Mouse (Mus musculus): Measurements from ENCODE around the gene Nod2. TPM values are rescaled to one million over a fixed set of nuclear protein-coding genes. Genes with fewer than 3 reads are reported as not detected.

Nod2 gene
- polyA plus RNA-seq, 1 experiment = 0.43 TPM

DNA sequence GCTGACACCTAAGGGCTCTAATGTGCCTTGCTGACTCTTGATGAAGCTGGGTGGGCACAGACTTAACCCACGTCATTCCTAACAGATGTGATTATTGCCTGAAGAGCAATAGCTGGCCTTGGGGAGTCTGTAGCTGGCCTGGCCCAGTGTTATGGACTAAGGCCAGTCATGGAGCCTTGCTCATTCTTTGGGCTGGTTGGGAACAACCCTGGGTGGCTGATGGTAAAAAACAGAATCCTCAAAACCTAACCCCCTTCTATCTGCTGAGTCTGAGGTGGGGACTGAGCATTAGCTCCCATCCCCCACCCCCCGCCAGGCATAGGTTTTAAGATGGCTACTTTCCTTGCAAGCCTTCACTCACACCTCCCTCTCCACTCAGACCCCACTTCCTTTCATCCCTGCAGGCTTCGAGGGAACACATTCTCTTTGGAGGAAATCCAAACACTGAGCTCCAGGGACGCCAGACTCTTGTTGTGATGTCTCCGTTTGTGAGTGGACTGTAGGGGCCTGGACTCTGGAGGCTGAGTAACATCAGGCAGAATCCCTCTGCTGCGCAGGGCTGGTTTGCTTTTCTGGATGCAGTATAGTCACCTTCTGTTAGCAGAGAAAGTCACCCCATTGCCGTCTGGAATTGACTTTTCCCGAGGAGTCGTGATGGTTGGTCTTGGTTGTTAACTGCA lies 39.3 kb downstream of the Nod2 start:
- H3K79me3 ChIP-seq (ENCODE audit: low read depth) = no peaks in the 10 kb centered on the region
- H3K79me2 ChIP-seq (ENCODE audit: control insufficient read depth, insufficient read depth) = no peaks in the 10 kb centered on the region
- no peaks in the 10 kb centered on the region for H3K36me3 ChIP-seq (ENCODE audit: control insufficient read depth, insufficient read depth)
- H3K4me3 ChIP-seq (ENCODE audit: insufficient read depth, poor library complexity, severe bottlenecking) = no peak overlapping the region
- TF ChIP-seq FOSL1 (IDR thresholded peaks at IDR 0.05; ENCODE audit: insufficient read depth, low read length, poor library complexity, severe bottlenecking) (no peak), CTCF (IDR thresholded peaks at IDR 0.05; ENCODE audit: control insufficient read depth, insufficient read depth, insufficient read length) (no peak), USF1 (IDR thresholded peaks at IDR 0.05; ENCODE audit: low read depth) (no peak), MYOG (IDR thresholded peaks at IDR 0.05; ENCODE audit: control insufficient read depth, extremely low read depth, insufficient read length) (no peak)
- H3K27me3 ChIP-seq (ENCODE audit: control insufficient read depth, insufficient read depth, insufficient read length) = no peaks in the 10 kb centered on the region
- H3ac ChIP-seq (ENCODE audit: control insufficient read depth, insufficient read length, low read depth) = no peak overlapping the region

DNA sequence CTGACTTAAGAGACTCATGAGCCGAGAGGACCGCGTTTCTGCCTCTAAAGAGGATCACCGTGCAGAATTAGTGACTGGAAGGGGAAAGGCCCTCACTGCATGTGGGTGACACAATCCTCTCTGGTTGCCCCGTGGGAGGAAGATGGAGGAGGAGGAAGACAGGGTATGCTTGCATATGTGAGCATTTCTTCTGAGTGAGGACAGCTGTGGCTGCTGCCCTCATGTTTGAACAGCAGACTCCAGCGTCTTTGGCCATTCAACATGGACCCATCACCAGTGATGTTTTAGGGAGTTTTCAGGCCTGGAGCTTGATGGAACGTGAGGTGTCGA lies 39.8 kb downstream of the Nod2 start:
- H3K79me3 ChIP-seq (ENCODE audit: low read depth) = no peaks in the 10 kb centered on the region
- H3K27me3 ChIP-seq (ENCODE audit: control insufficient read depth, insufficient read depth, insufficient read length) = no peaks in the 10 kb centered on the region
- H3ac ChIP-seq (ENCODE audit: control insufficient read depth, insufficient read length, low read depth) = no peak overlapping the region

DNA sequence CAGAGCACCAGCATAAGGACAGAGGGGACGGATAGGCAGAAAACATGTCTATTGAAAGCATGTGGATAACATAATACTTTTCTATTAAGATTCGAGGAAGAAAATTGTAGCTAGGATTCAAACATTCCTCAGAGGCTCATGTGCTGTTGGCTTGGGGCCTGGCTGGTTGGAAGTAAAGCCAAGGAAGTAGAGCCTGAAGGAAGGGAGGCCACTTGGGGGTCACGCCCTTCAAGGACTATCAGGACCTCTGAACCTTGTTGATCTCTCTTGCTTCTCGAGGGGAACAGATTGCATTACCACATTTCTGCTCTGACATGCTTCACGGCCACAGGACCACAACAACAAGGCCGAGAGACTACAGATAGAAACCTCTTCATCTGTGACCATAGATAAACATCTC lies 42.0 kb downstream of the Nod2 start:
- TF ChIP-seq FOSL1 (IDR thresholded peaks at IDR 0.05; ENCODE audit: insufficient read depth, low read length, poor library complexity, severe bottlenecking) (no peak), CEBPB (IDR thresholded peaks at IDR 0.05; ENCODE audit: low read depth) (no peak), MAX (IDR thresholded peaks at IDR 0.05) (no peak), USF1 (IDR thresholded peaks at IDR 0.05; ENCODE audit: low read depth) (no peak), MYOD1 (IDR thresholded peaks at IDR 0.05; ENCODE audit: control insufficient read depth, insufficient read length, low read depth) (no peak), CTCF (IDR thresholded peaks at IDR 0.05; ENCODE audit: control insufficient read depth, insufficient read depth, insufficient read length) (no peak), MYOG (IDR thresholded peaks at IDR 0.05; ENCODE audit: control insufficient read depth, extremely low read depth, insufficient read length) (no peak)
- Histone ChIP-seq H3K36me3 (ENCODE audit: control insufficient read depth, insufficient read depth) (no peaks in the 10 kb centered on the region), H3K79me2 (ENCODE audit: control insufficient read depth, insufficient read depth) (no peaks in the 10 kb centered on the region), H3K79me3 (ENCODE audit: low read depth) (no peaks in the 10 kb centered on the region), H3K27me3 (ENCODE audit: control insufficient read depth, insufficient read depth, insufficient read length) (no peaks in the 10 kb centered on the region), H3ac (ENCODE audit: control insufficient read depth, insufficient read length, low read depth) (no peak overlapping the region), H3K4me3 (ENCODE audit: insufficient read depth, poor library complexity, severe bottlenecking) (no peak overlapping the region)

More for the DNA sequence above, 39.8 kb downstream of the Nod2 start:
- no peak overlapping the region for H3K4me3 ChIP-seq (ENCODE audit: insufficient read depth, poor library complexity, severe bottlenecking)
- H3K79me2 ChIP-seq (ENCODE audit: control insufficient read depth, insufficient read depth) = no peaks in the 10 kb centered on the region
- H3K36me3 ChIP-seq (ENCODE audit: control insufficient read depth, insufficient read depth) = no peaks in the 10 kb centered on the region
- TF ChIP-seq CEBPB (IDR thresholded peaks at IDR 0.05; ENCODE audit: low read depth) (no peak), FOSL1 (IDR thresholded peaks at IDR 0.05; ENCODE audit: insufficient read depth, low read length, poor library complexity, severe bottlenecking) (no peak)

DNA sequence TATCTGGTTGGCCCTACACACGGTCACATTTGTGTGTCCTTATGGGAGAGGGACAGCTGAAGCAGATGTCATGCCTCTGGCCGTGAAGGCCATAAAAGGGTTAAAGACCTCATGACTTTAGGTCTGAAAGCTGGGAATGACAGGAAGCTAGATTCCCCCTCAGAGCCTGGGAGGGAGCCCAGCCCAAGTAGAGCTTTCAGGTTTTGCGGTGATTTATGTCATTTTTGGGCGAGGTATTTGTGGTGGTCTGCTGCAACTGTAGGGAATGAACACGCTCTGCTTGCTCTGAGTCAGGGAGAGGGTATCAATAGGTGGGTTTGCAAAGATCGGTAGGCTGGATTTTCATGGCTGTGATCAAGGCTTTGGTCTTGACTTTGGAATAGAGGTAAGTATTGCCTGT lies 42.8 kb downstream of the Nod2 start:
- Histone ChIP-seq H3K36me3 (ENCODE audit: control insufficient read depth, insufficient read depth) (no peaks in the 10 kb centered on the region), H3K4me3 (ENCODE audit: insufficient read depth, poor library complexity, severe bottlenecking) (no peak overlapping the region), H3K27me3 (ENCODE audit: control insufficient read depth, insufficient read depth, insufficient read length) (no peaks in the 10 kb centered on the region), H3ac (ENCODE audit: control insufficient read depth, insufficient read length, low read depth) (no peak overlapping the region), H3K79me2 (ENCODE audit: control insufficient read depth, insufficient read depth) (no peaks in the 10 kb centered on the region), H3K79me3 (ENCODE audit: low read depth) (no peaks in the 10 kb centered on the region)
- TF ChIP-seq FOSL1 (IDR thresholded peaks at IDR 0.05; ENCODE audit: insufficient read depth, low read length, poor library complexity, severe bottlenecking) (no peak), CTCF (IDR thresholded peaks at IDR 0.05; ENCODE audit: control insufficient read depth, insufficient read depth, insufficient read length) (no peak), MYOD1 (IDR thresholded peaks at IDR 0.05; ENCODE audit: control insufficient read depth, insufficient read length, low read depth) (no peak), MAX (IDR thresholded peaks at IDR 0.05) (no peak), MYOG (IDR thresholded peaks at IDR 0.05; ENCODE audit: control insufficient read depth, extremely low read depth, insufficient read length) (no peak), CEBPB (IDR thresholded peaks at IDR 0.05; ENCODE audit: low read depth) (no peak), USF1 (IDR thresholded peaks at IDR 0.05; ENCODE audit: low read depth) (no peak)

DNA sequence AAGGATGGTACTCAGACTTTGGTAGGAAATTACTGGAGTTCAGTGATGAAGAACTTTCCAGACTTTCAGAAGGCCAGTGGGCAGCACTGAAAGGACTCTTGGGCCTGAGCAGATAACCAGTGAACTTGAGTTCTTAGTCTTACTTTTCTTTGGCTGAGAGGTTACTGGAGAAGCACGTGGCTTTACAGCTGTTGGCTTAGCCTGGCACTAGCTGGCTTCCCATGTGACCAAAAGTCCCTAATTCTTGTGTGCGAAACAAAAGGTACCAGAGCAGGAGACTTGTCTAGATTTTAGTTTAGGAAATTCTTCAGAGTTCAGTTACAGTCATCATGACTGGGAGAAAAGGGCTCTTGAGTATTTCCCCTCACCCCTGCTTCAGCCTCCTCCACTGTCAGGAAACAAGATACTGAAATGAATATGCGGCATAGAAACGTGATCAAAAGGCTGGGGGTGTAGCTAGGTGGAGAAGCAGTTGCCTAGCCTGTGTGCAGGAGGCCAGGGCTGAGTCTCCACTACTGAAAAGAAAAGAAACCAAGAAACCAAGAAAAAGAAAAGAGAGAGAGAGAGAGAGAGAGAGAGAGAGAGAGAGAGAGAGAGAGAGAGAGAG lies 44.3 kb downstream of the Nod2 start:
- TF ChIP-seq CTCF (IDR thresholded peaks at IDR 0.05; ENCODE audit: control insufficient read depth, insufficient read depth, insufficient read length) (no peak), MYOD1 (IDR thresholded peaks at IDR 0.05; ENCODE audit: control insufficient read depth, insufficient read length, low read depth) (no peak), CEBPB (IDR thresholded peaks at IDR 0.05; ENCODE audit: low read depth) (no peak), USF1 (IDR thresholded peaks at IDR 0.05; ENCODE audit: low read depth) (no peak), FOSL1 (IDR thresholded peaks at IDR 0.05; ENCODE audit: insufficient read depth, low read length, poor library complexity, severe bottlenecking) (no peak), MAX (IDR thresholded peaks at IDR 0.05) (no peak), MYOG (IDR thresholded peaks at IDR 0.05; ENCODE audit: control insufficient read depth, extremely low read depth, insufficient read length) (no peak)
- Histone ChIP-seq H3K36me3 (ENCODE audit: control insufficient read depth, insufficient read depth) (no peaks in the 10 kb centered on the region), H3K79me3 (ENCODE audit: low read depth) (no peaks in the 10 kb centered on the region), H3K4me3 (ENCODE audit: insufficient read depth, poor library complexity, severe bottlenecking) (no peak overlapping the region), H3K27me3 (ENCODE audit: control insufficient read depth, insufficient read depth, insufficient read length) (no peaks in the 10 kb centered on the region), H3K79me2 (ENCODE audit: control insufficient read depth, insufficient read depth) (no peaks in the 10 kb centered on the region), H3ac (ENCODE audit: control insufficient read depth, insufficient read length, low read depth) (no peak overlapping the region)

DNA sequence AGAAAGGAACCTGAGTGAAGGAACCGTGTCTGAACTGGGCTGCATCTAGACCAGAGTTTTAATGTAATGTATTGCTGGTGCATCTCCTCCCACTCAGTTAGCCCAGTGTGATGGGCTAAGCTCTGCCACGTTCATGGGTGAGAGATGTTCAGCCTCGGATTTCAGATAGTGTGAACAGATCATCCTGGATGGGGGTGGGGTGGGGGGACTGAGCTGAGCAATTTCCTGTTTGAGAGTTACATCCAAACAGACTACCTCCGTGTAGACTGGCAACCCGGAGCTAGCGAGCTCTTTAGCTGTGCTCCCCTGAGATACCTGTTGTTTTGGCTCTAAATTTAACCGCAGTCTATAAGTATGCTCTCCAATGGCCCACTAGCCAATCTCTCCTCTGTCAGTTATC lies 44.8 kb downstream of the Nod2 start:
- TF ChIP-seq FOSL1 (IDR thresholded peaks at IDR 0.05; ENCODE audit: insufficient read depth, low read length, poor library complexity, severe bottlenecking) (no peak), USF1 (IDR thresholded peaks at IDR 0.05; ENCODE audit: low read depth) (no peak), MYOD1 (IDR thresholded peaks at IDR 0.05; ENCODE audit: control insufficient read depth, insufficient read length, low read depth) (no peak), MYOG (IDR thresholded peaks at IDR 0.05; ENCODE audit: control insufficient read depth, extremely low read depth, insufficient read length) (no peak), MAX (IDR thresholded peaks at IDR 0.05) (no peak), CTCF (IDR thresholded peaks at IDR 0.05; ENCODE audit: control insufficient read depth, insufficient read depth, insufficient read length) (no peak)
- H3K79me2 ChIP-seq (ENCODE audit: control insufficient read depth, insufficient read depth) = no peaks in the 10 kb centered on the region

More for the DNA sequence above, 44.8 kb downstream of the Nod2 start:
- Histone ChIP-seq H3K79me3 (ENCODE audit: low read depth) (no peaks in the 10 kb centered on the region), H3K4me3 (ENCODE audit: insufficient read depth, poor library complexity, severe bottlenecking) (no peak overlapping the region), H3K27me3 (ENCODE audit: control insufficient read depth, insufficient read depth, insufficient read length) (no peaks in the 10 kb centered on the region), H3ac (ENCODE audit: control insufficient read depth, insufficient read length, low read depth) (no peak overlapping the region), H3K36me3 (ENCODE audit: control insufficient read depth, insufficient read depth) (no peaks in the 10 kb centered on the region)

Measured in C2C12 (cell line).